In genomic region chr8:126583534-126583933, GRCm38 (mm10) we compare ENCODE assay signal across 8 mouse cellular contexts. TPM values are rescaled to one million over a fixed set of nuclear protein-coding genes. Genes with fewer than 3 reads are reported as not detected.
DNase-seq lines count a peak whose midpoint lies in the region; ATAC-seq and TF ChIP-seq lines count a peak whose summit lies in the region.

No protein-coding gene starts in this region.

- no peak for TF ChIP-seq CTCF in lung, postnatal 0 days (IDR thresholded peaks at IDR 0.05)

- peak; percentile 48 for ATAC-seq in lung, postnatal 0 days
- no peak for ATAC-seq in granulocyte monocyte progenitor cell, adult 5-6 weeks (replicated peaks; ENCODE audit: poor library complexity, severe bottlenecking)

- peak overlapping the region; percentile 99 for H3K27ac ChIP-seq in heart, embryonic 10.5 days
- peak overlapping the region; percentile 91 for H3K27ac ChIP-seq in lung, postnatal 0 days (ENCODE audit: low read length)

- peak overlapping the region; percentile 69 for H3K4me3 ChIP-seq in heart, embryonic 10.5 days
- H3K4me3 ChIP-seq in lung, postnatal 0 days (ENCODE audit: low read depth, low read length): peak overlapping the region; percentile 43; the same call in 1 of the 2 replicates

- no peak overlapping the region; the same call in 1 of the 2 replicates for H3K9ac ChIP-seq in lung, postnatal 0 days (replicated peaks; ENCODE audit: low read depth)

- H3K9me3 ChIP-seq in heart, embryonic 10.5 days: no peaks in the 10 kb centered on the region
- H3K9me3 ChIP-seq in lung, postnatal 0 days (ENCODE audit: low read length): no peaks in the 10 kb centered on the region

- peak overlapping the region; percentile 87 for H3K4me2 ChIP-seq in lung, postnatal 0 days (replicated peaks; ENCODE audit: low read depth, low read length)

- H3K27me3 ChIP-seq in heart, embryonic 10.5 days (ENCODE audit: insufficient read depth, poor library complexity, severe bottlenecking): no peaks in the 10 kb centered on the region
- H3K27me3 ChIP-seq in lung, postnatal 0 days (replicated peaks; ENCODE audit: insufficient read depth, low read length): no peaks in the 10 kb centered on the region

- H3K4me1 ChIP-seq in heart, embryonic 10.5 days: peaks cover 52% of the 10 kb centered on the region
- H3K4me1 ChIP-seq in lung, postnatal 0 days (ENCODE audit: insufficient read depth, low read depth, low read length): peaks cover 15% of the 10 kb centered on the region; the same call in 1 of the 2 replicates

- DNase-seq in adrenal gland, postnatal 14 days: peak; percentile 59
- DNase-seq in adrenal gland, postnatal 4 days (ENCODE audit: low spot score in 2 of 2): no peak
- DNase-seq in c-Kit-positive CD71-positive TER-119-positive erythroid progenitor cells, embryonic 14.5 days (ENCODE audit: low spot score): peak; percentile 18
- no peak for DNase-seq in heart, embryonic 10.5 days (ENCODE audit: low spot score)
- DNase-seq in kidney, adult 9 months: peak; percentile 89
- DNase-seq in lung, postnatal 0 days (ENCODE audit: low spot score): peak; percentile 83
- peak; percentile 63 for DNase-seq in yolk sac, embryonic 10.5 days (ENCODE audit: low spot score)

- WGBS in heart, embryonic 10.5 days: 7% methylated on average over 13 of the region's 13 CpGs
- WGBS in lung, postnatal 0 days: 5% methylated on average over 13 of the region's 13 CpGs

- H3K36me3 ChIP-seq in heart, embryonic 10.5 days: peaks cover 8% of the 10 kb centered on the region
- H3K36me3 ChIP-seq in lung, postnatal 0 days (ENCODE audit: insufficient read depth, low read length): no peaks in the 10 kb centered on the region

- no peak for TF ChIP-seq EP300 in lung, postnatal 0 days (IDR thresholded peaks at IDR 0.05)

RNA-seq across cellular contexts. Expression of gene Irf2bp2, which starts 10.3 kb away (rescaled TPM):
- 97.2 and 105 TPM in 2 replicates for total RNA-seq in adrenal gland, postnatal 14 days (2021)
- 100 to 1,000 TPM; 115 to 119 TPM for total RNA-seq in adrenal gland, postnatal 4 days (2021)
- 4.6 and 6.5 TPM in 2 replicates for polyA plus RNA-seq in heart, embryonic 10.5 days (2016; fragmentation: Nextera tagmentation; extraction: Ambion mirVana)
- 19.5 and 24.1 TPM in 2 replicates for polyA plus RNA-seq in lung, postnatal 0 days (2015; fragmentation: Nextera tagmentation; extraction: Ambion mirVana)
- 112 and 113 TPM in 2 replicates for total RNA-seq in granulocyte monocyte progenitor cell, adult 5-6 weeks (2014; fragmentation: Nextera tagmentation)
- 97.9 and 112 TPM in 2 replicates for total RNA-seq in granulocyte monocyte progenitor cell, adult 5-6 weeks (2017)

Comparison
In these comparisons a context has a peak if more than half of its experiments do, and no peak if none do; other contexts are left out.
1. DNase-seq: peak in adrenal gland, postnatal 14 days (single experiment), c-Kit-positive CD71-positive TER-119-positive erythroid progenitor cells, embryonic 14.5 days (single experiment), kidney, adult 9 months (single experiment), lung, postnatal 0 days (single experiment) and yolk sac, embryonic 10.5 days (single experiment); none in adrenal gland, postnatal 4 days (0 of 2) and heart, embryonic 10.5 days (single experiment).